In genomic region chr5:135012671-135013441, GRCm38 (mm10) we compare ENCODE assay signal across 8 mouse cellular contexts. TPM values are rescaled to one million over a fixed set of nuclear protein-coding genes. Genes with fewer than 3 reads are reported as not detected.
DNase-seq lines count a peak whose midpoint lies in the region; ATAC-seq and TF ChIP-seq lines count a peak whose summit lies in the region.

No protein-coding gene starts in this region.

- WGBS in hindbrain, embryonic 15.5 days = 5% methylated on average over 16 of the region's 16 CpGs
- WGBS in limb, embryonic 10.5 days = 4% methylated on average over 16 of the region's 16 CpGs
- WGBS in midbrain, postnatal 0 days = 10% methylated on average over 15 of the region's 16 CpGs
- WGBS in stomach, embryonic 16.5 days = 9% methylated on average over 14 of the region's 16 CpGs

- H3K4me1 ChIP-seq in hindbrain, embryonic 15.5 days (replicated peaks) = peaks cover 32% of the 10 kb centered on the region
- peaks cover 46% of the 10 kb centered on the region for H3K4me1 ChIP-seq in limb, embryonic 10.5 days
- peaks cover 9% of the 10 kb centered on the region; the same call in 1 of the 2 replicates for H3K4me1 ChIP-seq in midbrain, postnatal 0 days (ENCODE audit: insufficient read depth, low read length)
- H3K4me1 ChIP-seq in stomach, embryonic 16.5 days (ENCODE audit: control insufficient read depth, insufficient read depth, low read length) = peaks cover 34% of the 10 kb centered on the region

- H3K9me3 ChIP-seq in hindbrain, embryonic 15.5 days = no peaks in the 10 kb centered on the region
- no peaks in the 10 kb centered on the region for H3K9me3 ChIP-seq in limb, embryonic 10.5 days (replicated peaks)
- H3K9me3 ChIP-seq in midbrain, postnatal 0 days (ENCODE audit: low read length) = no peaks in the 10 kb centered on the region
- no peaks in the 10 kb centered on the region for H3K9me3 ChIP-seq in stomach, embryonic 16.5 days (replicated peaks; ENCODE audit: control insufficient read depth, low read length)

- ATAC-seq in frontal cortex, adult (ENCODE audit: low TSS enrichment) = no peak
- ATAC-seq in hindbrain, embryonic 15.5 days (ENCODE audit: low FRiP score, low read depth) = no peak
- ATAC-seq in midbrain, postnatal 0 days (ENCODE audit: low FRiP score) = no peak
- no peak for ATAC-seq in stomach, embryonic 16.5 days (ENCODE audit: insufficient read depth, low FRiP score)

- peak; percentile 68 to 79 for DNase-seq in frontal cortex, postnatal 25 days (ENCODE audit: low spot score in 2 of 2)
- DNase-seq in c-Kit-positive CD71-positive TER-119-negative erythroid progenitor cells, embryonic 14.5 days (ENCODE audit: low read depth) = peak; percentile 79
- peak; percentile 74 to 81 for DNase-seq in frontal cortex, postnatal 36 days (ENCODE audit: low spot score in 2 of 2)
- peak; percentile 86 for DNase-seq in limb, embryonic 10.5 days (ENCODE audit: low spot score)
- peak; percentile 75 for DNase-seq in midbrain, postnatal 0 days (ENCODE audit: low spot score)

- no peak overlapping the region for H3K9ac ChIP-seq in hindbrain, embryonic 15.5 days
- 0 out of 2 replicates have a peak overlapping the region, but pooled peaks have one; percentile 24 for H3K9ac ChIP-seq in midbrain, postnatal 0 days (replicated peaks; ENCODE audit: low read length, poor library complexity, severe bottlenecking)
- peak overlapping the region; percentile 60 for H3K9ac ChIP-seq in stomach, embryonic 16.5 days (ENCODE audit: low read length)

- H3K27me3 ChIP-seq in hindbrain, embryonic 15.5 days = no peaks in the 10 kb centered on the region
- peaks cover 12% of the 10 kb centered on the region; the same call in 1 of the 2 replicates for H3K27me3 ChIP-seq in limb, embryonic 10.5 days (ENCODE audit: low read depth, poor library complexity, severe bottlenecking)
- no peaks in the 10 kb centered on the region for H3K27me3 ChIP-seq in midbrain, postnatal 0 days (ENCODE audit: insufficient read depth, low read length)
- no peaks in the 10 kb centered on the region for H3K27me3 ChIP-seq in stomach, embryonic 16.5 days (ENCODE audit: control insufficient read depth, insufficient read depth, low read length)

- H3K4me2 ChIP-seq in hindbrain, embryonic 15.5 days = peak overlapping the region; percentile 41
- H3K4me2 ChIP-seq in midbrain, postnatal 0 days (ENCODE audit: low read depth, low read length, poor library complexity, severe bottlenecking) = peak overlapping the region; percentile 28
- H3K4me2 ChIP-seq in stomach, embryonic 16.5 days (ENCODE audit: low read depth, low read length) = peak overlapping the region; percentile 45

- TF ChIP-seq CTCF in midbrain, postnatal 0 days (IDR thresholded peaks at IDR 0.05) = peak; percentile 70

- H3K36me3 ChIP-seq in hindbrain, embryonic 15.5 days = no peaks in the 10 kb centered on the region
- H3K36me3 ChIP-seq in limb, embryonic 10.5 days = no peaks in the 10 kb centered on the region
- H3K36me3 ChIP-seq in midbrain, postnatal 0 days (ENCODE audit: insufficient read depth, low read length) = peaks cover 2% of the 10 kb centered on the region; the same call in 1 of the 2 replicates
- H3K36me3 ChIP-seq in stomach, embryonic 16.5 days (ENCODE audit: control insufficient read depth, insufficient read depth, low read length) = 0 out of 2 replicates have a peak, but pooled peaks cover 3% of the 10 kb centered on the region

- 0 out of 2 replicates have a peak overlapping the region, but pooled peaks have one; percentile 5 for H3K4me3 ChIP-seq in hindbrain, embryonic 15.5 days
- H3K4me3 ChIP-seq in limb, embryonic 10.5 days = peak overlapping the region; percentile 41
- no peak overlapping the region for H3K4me3 ChIP-seq in midbrain, postnatal 0 days (ENCODE audit: low read depth, low read length)
- peak overlapping the region; percentile 29 for H3K4me3 ChIP-seq in stomach, embryonic 16.5 days (replicated peaks; ENCODE audit: low read length)

- no peak overlapping the region for H3K27ac ChIP-seq in hindbrain, embryonic 15.5 days (replicated peaks)
- H3K27ac ChIP-seq in limb, embryonic 10.5 days = peak overlapping the region; percentile 64
- H3K27ac ChIP-seq in midbrain, postnatal 0 days (ENCODE audit: low read depth, low read length) = no peak overlapping the region
- peak overlapping the region; percentile 57 for H3K27ac ChIP-seq in stomach, embryonic 16.5 days (ENCODE audit: low read length)

RNA-seq across cellular contexts. Expression of gene Abhd11, which starts 3.9 kb away (rescaled TPM):
- polyA plus RNA-seq in hindbrain, embryonic 15.5 days (2015; fragmentation: Nextera tagmentation; extraction: Ambion mirVana) = 68.1 and 68.3 TPM in 2 replicates
- polyA plus RNA-seq in limb, embryonic 10.5 days (2016; fragmentation: Nextera tagmentation; extraction: Ambion mirVana) = 23.5 and 30.1 TPM in 2 replicates
- total RNA-seq in midbrain, postnatal 0 days (2014; rRNA removed) = 56.8 and 64.4 TPM in 2 replicates
- polyA plus RNA-seq in midbrain, postnatal 0 days (2015; fragmentation: Nextera tagmentation; extraction: Ambion mirVana) = 85.3 and 85.6 TPM in 2 replicates
- polyA plus RNA-seq in stomach, embryonic 16.5 days (2015; fragmentation: Nextera tagmentation; extraction: Ambion mirVana) = 70.7 and 73.9 TPM in 2 replicates

RNA-seq across cellular contexts. Expression of gene Stx1a, which starts 10.4 kb away (rescaled TPM):
- polyA plus RNA-seq in hindbrain, embryonic 15.5 days (2015; fragmentation: Nextera tagmentation; extraction: Ambion mirVana) = 127 and 145 TPM in 2 replicates
- 7.5 and 8.1 TPM in 2 replicates for polyA plus RNA-seq in limb, embryonic 10.5 days (2016; fragmentation: Nextera tagmentation; extraction: Ambion mirVana)
- 165 and 175 TPM in 2 replicates for total RNA-seq in midbrain, postnatal 0 days (2014; rRNA removed)
- 190 and 202 TPM in 2 replicates for polyA plus RNA-seq in midbrain, postnatal 0 days (2015; fragmentation: Nextera tagmentation; extraction: Ambion mirVana)
- polyA plus RNA-seq in stomach, embryonic 16.5 days (2015; fragmentation: Nextera tagmentation; extraction: Ambion mirVana) = 12.5 and 14.0 TPM in 2 replicates

RNA-seq across cellular contexts. Expression of gene Cldn3, which starts 26.8 kb away (rescaled TPM):
- polyA plus RNA-seq in hindbrain, embryonic 15.5 days (2015; fragmentation: Nextera tagmentation; extraction: Ambion mirVana) = 2.2 and 2.8 TPM in 2 replicates
- 8.3 and 10.3 TPM in 2 replicates for polyA plus RNA-seq in limb, embryonic 10.5 days (2016; fragmentation: Nextera tagmentation; extraction: Ambion mirVana)
- 2.2 and 3.1 TPM in 2 replicates for total RNA-seq in midbrain, postnatal 0 days (2014; rRNA removed)
- 3.0 and 3.3 TPM in 2 replicates for polyA plus RNA-seq in midbrain, postnatal 0 days (2015; fragmentation: Nextera tagmentation; extraction: Ambion mirVana)
- polyA plus RNA-seq in stomach, embryonic 16.5 days (2015; fragmentation: Nextera tagmentation; extraction: Ambion mirVana) = 83.9 and 89.2 TPM in 2 replicates

RNA-seq across cellular contexts. Expression of gene Dnajc30, which starts 51.1 kb away (rescaled TPM):
- polyA plus RNA-seq in hindbrain, embryonic 15.5 days (2015; fragmentation: Nextera tagmentation; extraction: Ambion mirVana) = 41.1 and 42.9 TPM in 2 replicates
- polyA plus RNA-seq in limb, embryonic 10.5 days (2016; fragmentation: Nextera tagmentation; extraction: Ambion mirVana) = 27.7 and 30.8 TPM in 2 replicates
- 13.5 and 21.4 TPM in 2 replicates for total RNA-seq in midbrain, postnatal 0 days (2014; rRNA removed)
- 52.5 and 52.8 TPM in 2 replicates for polyA plus RNA-seq in midbrain, postnatal 0 days (2015; fragmentation: Nextera tagmentation; extraction: Ambion mirVana)
- polyA plus RNA-seq in stomach, embryonic 16.5 days (2015; fragmentation: Nextera tagmentation; extraction: Ambion mirVana) = 32.6 and 33.3 TPM in 2 replicates

RNA-seq across cellular contexts. Expression of gene Bud23, which starts 51.9 kb away (rescaled TPM):
- 76.3 and 80.3 TPM in 2 replicates for polyA plus RNA-seq in hindbrain, embryonic 15.5 days (2015; fragmentation: Nextera tagmentation; extraction: Ambion mirVana)
- polyA plus RNA-seq in limb, embryonic 10.5 days (2016; fragmentation: Nextera tagmentation; extraction: Ambion mirVana) = 194 and 201 TPM in 2 replicates
- 48.3 and 49.9 TPM in 2 replicates for total RNA-seq in midbrain, postnatal 0 days (2014; rRNA removed)
- polyA plus RNA-seq in midbrain, postnatal 0 days (2015; fragmentation: Nextera tagmentation; extraction: Ambion mirVana) = 63.6 and 65.5 TPM in 2 replicates
- polyA plus RNA-seq in stomach, embryonic 16.5 days (2015; fragmentation: Nextera tagmentation; extraction: Ambion mirVana) = 94.8 and 105 TPM in 2 replicates

Comparison
In these comparisons a context has a peak if more than half of its experiments do, and no peak if none do; other contexts are left out.
1. H3K27ac ChIP-seq: peak in limb, embryonic 10.5 days (single experiment) and stomach, embryonic 16.5 days (single experiment); none in hindbrain, embryonic 15.5 days (single experiment) and midbrain, postnatal 0 days (single experiment).
2. Peak in every context shown above with its lines, with median percentiles within 50 percentile points of each other: DNase-seq and H3K4me2 ChIP-seq.